24 mouse cellular contexts compared by ENCODE assay signal in genomic region chr1:153764136-153764535, GRCm38 (mm10). TPM values are rescaled to one million over a fixed set of nuclear protein-coding genes. Genes with fewer than 3 reads are reported as not detected.
DNase-seq lines count a peak whose midpoint lies in the region; ATAC-seq and TF ChIP-seq lines count a peak whose summit lies in the region.
"Had no signal": no experiment of that assay in that cellular context is flagged by ENCODE, and none has a peak within 500 bp of the region (broad histone marks: within the 10 kb centered on the region; RNA-seq: fewer than 3 reads in every experiment).

No protein-coding gene starts in this region.

- H3K4me1 ChIP-seq in intestine, postnatal 0 days (replicated peaks; ENCODE audit: control insufficient read depth, insufficient read depth, low read length), result peaks cover 5% of the 10 kb centered on the region; the same call in 1 of the 2 replicates
- no peaks in the 10 kb centered on the region for H3K4me1 ChIP-seq in intestine, embryonic 15.5 days (replicated peaks)
- peaks cover 20 to 36% of the 10 kb centered on the region in 2 experiments for H3K4me1 ChIP-seq in CH12.LX (ENCODE audit: control insufficient read depth in 1 of 2, insufficient read depth in 2 of 2)
- H3K4me1 ChIP-seq: embryonic facial prominence, embryonic 10.5 days; embryonic facial prominence, embryonic 12.5 days; forebrain, embryonic 13.5 days; forebrain, embryonic 15.5 days had no signal

- no peak; the same call in 1 of the 2 replicates for TF ChIP-seq RAD21 in CH12.LX (IDR thresholded peaks at IDR 0.05; ENCODE audit: low read depth, low read length)

- H3K27me3 ChIP-seq in intestine, postnatal 0 days (replicated peaks; ENCODE audit: control insufficient read depth, insufficient read depth, low read length), result no peaks in the 10 kb centered on the region
- no peaks in the 10 kb centered on the region for H3K27me3 ChIP-seq in intestine, embryonic 15.5 days (replicated peaks)
- no peaks in the 10 kb centered on the region for H3K27me3 ChIP-seq in CH12.LX (replicated peaks)
- H3K27me3 ChIP-seq: embryonic facial prominence, embryonic 12.5 days; forebrain, embryonic 13.5 days; forebrain, embryonic 15.5 days had no signal

- dilution Hi-C loops in CH12.LX (cut with MboI; ENCODE audit: extremely low pct_ligation_motif_present, extremely low pct_unique_long_range_greater_than_20kb, low sequenced_read_pairs), result no loop called here

- H3K4me3 ChIP-seq in intestine, postnatal 0 days (ENCODE audit: low read depth, low read length), result no peak overlapping the region
- no peak overlapping the region for H3K4me3 ChIP-seq in intestine, embryonic 15.5 days (replicated peaks)
- H3K4me3 ChIP-seq in CH12.LX (replicated peaks in 1 of 3; ENCODE audit: low read depth in 2 of 3, low read length in 2 of 3, poor library complexity in 1 of 3), result no peak overlapping the region
- H3K4me3 ChIP-seq: embryonic facial prominence, embryonic 10.5 days; embryonic facial prominence, embryonic 12.5 days; forebrain, embryonic 13.5 days; forebrain, embryonic 15.5 days had no signal

- no peak overlapping the region for H3K4me2 ChIP-seq in intestine, postnatal 0 days (replicated peaks; ENCODE audit: low read depth)
- no peak overlapping the region for H3K4me2 ChIP-seq in intestine, embryonic 15.5 days (replicated peaks)
- H3K4me2 ChIP-seq in CH12.LX (ENCODE audit: insufficient read depth, low read depth, poor library complexity, severe bottlenecking), result 0 out of 2 replicates have a peak overlapping the region, but pooled peaks have one; percentile 44
- H3K4me2 ChIP-seq: embryonic facial prominence, embryonic 12.5 days; forebrain, embryonic 13.5 days; forebrain, embryonic 15.5 days had no signal

- WGBS in intestine, postnatal 0 days, result 81% methylated on average over 11 of the region's 11 CpGs
- WGBS in intestine, embryonic 15.5 days, result 87% methylated on average over 11 of the region's 11 CpGs

- H3K9me3 ChIP-seq in intestine, postnatal 0 days (ENCODE audit: control insufficient read depth), result no peaks in the 10 kb centered on the region
- no peaks in the 10 kb centered on the region for H3K9me3 ChIP-seq in intestine, embryonic 15.5 days
- no peaks in the 10 kb centered on the region for H3K9me3 ChIP-seq in CH12.LX (replicated peaks; ENCODE audit: low read length)
- H3K9me3 ChIP-seq: embryonic facial prominence, embryonic 10.5 days; embryonic facial prominence, embryonic 12.5 days; forebrain, embryonic 13.5 days; forebrain, embryonic 15.5 days had no signal

- DNase-seq in A20 (ENCODE audit: low read depth, low spot score), result peak; percentile 47
- DNase-seq in CH12.LX (ENCODE audit: extremely low read depth), result no peak
- no peak for DNase-seq in left cerebral cortex, adult 18-20 months (ENCODE audit: low spot score in 2 of 2)
- no peak for DNase-seq in cerebellum, adult 8-10 months
- DNase-seq: adrenal gland, adult 2 months; adrenal gland, postnatal 10 days; adrenal gland, postnatal 25 days; B cell, adult 2 months; cerebellum, adult 11-12 months; cerebellum, adult 2 months; cerebellum, adult 9-11 months; cerebellum, postnatal 14 days; cerebellum, postnatal 36 days; forebrain, postnatal 0 days had no signal

- in situ Hi-C loops in CH12.LX (cut with MboI; ENCODE audit: low pct_ligation_motif_present, low pct_unique_long_range_greater_than_20kb, low sequenced_read_pairs), result no loop called here

- no peak for TF ChIP-seq EP300 in CH12.LX (IDR thresholded peaks at IDR 0.05; ENCODE audit: low read length)

- no peak overlapping the region for H3K9ac ChIP-seq in intestine, postnatal 0 days (ENCODE audit: low read depth, low read length)
- H3K9ac ChIP-seq in intestine, embryonic 15.5 days, result no peak overlapping the region
- H3K9ac ChIP-seq in CH12.LX (ENCODE audit: insufficient read depth, low read depth), result peak overlapping the region; percentile 39; the same call in 1 of the 2 replicates
- H3K9ac ChIP-seq: embryonic facial prominence, embryonic 12.5 days; forebrain, embryonic 13.5 days; forebrain, embryonic 15.5 days; forebrain, postnatal 0 days had no signal

- no peaks in the 10 kb centered on the region for H3K79me2 ChIP-seq in CH12.LX (replicated peaks; ENCODE audit: control insufficient read depth, extremely low read depth, insufficient read depth, poor library complexity, severe bottlenecking)

- TF ChIP-seq CTCF in intestine, postnatal 0 days (IDR thresholded peaks at IDR 0.05; ENCODE audit: low read depth), result 0 out of 2 replicates have a peak, but pooled peaks have one; percentile 3
- TF ChIP-seq CTCF in CH12.LX (conservative IDR thresholded peaks at IDR 0.05 in 1 of 2, IDR thresholded peaks at IDR 0.05 in 1 of 2; ENCODE audit: low read depth in 2 of 2, low read length in 2 of 2), result peak in 1 of 2 experiments; percentile 41; a peak in 2 of 4 replicates

- no peak for TF ChIP-seq POLR2A in CH12.LX (IDR thresholded peaks at IDR 0.05; ENCODE audit: low read depth, low read length)

- no peak overlapping the region for H3K27ac ChIP-seq in intestine, postnatal 0 days (ENCODE audit: low read depth, low read length)
- no peak overlapping the region for H3K27ac ChIP-seq in intestine, embryonic 15.5 days
- no peak overlapping the region for H3K27ac ChIP-seq in CH12.LX (ENCODE audit: insufficient read depth, low read depth)
- H3K27ac ChIP-seq: embryonic facial prominence, embryonic 10.5 days; embryonic facial prominence, embryonic 12.5 days; forebrain, embryonic 13.5 days; forebrain, embryonic 15.5 days had no signal

- peaks cover 39% of the 10 kb centered on the region for H3K36me3 ChIP-seq in intestine, postnatal 0 days (ENCODE audit: control insufficient read depth, insufficient read depth)
- no peaks in the 10 kb centered on the region for H3K36me3 ChIP-seq in intestine, embryonic 15.5 days
- peaks cover 12 to 41% of the 10 kb centered on the region in 2 experiments for H3K36me3 ChIP-seq in CH12.LX (replicated peaks in 1 of 2; ENCODE audit: control insufficient read depth in 1 of 2, insufficient read depth in 1 of 2, low read length in 1 of 2)

- ATAC-seq in intestine, postnatal 0 days, result no peak
- no peak for ATAC-seq in intestine, embryonic 15.5 days
- ATAC-seq: CD4-positive, CD25-positive, alpha-beta regulatory T cell, adult 4 months; forebrain, embryonic 13.5 days; forebrain, embryonic 15.5 days; forebrain, postnatal 0 days had no signal

TF ChIP-seq in CH12.LX, 34 proteins besides CTCF, POLR2A, EP300 and RAD21:
- TF ChIP-seq GABPA (IDR thresholded peaks at IDR 0.05; ENCODE audit: insufficient replicate concordance, low read depth, low read length), result no peak
- peak; percentile 33; the same call in 1 of the 2 replicates for TF ChIP-seq IRF4 (IDR thresholded peaks at IDR 0.05; ENCODE audit: low read depth, low read length)
- TF ChIP-seq ZKSCAN1 (IDR thresholded peaks at IDR 0.05; ENCODE audit: borderline replicate concordance, low read depth, low read length), result no peak
- no peak for TF ChIP-seq USF1 (IDR thresholded peaks at IDR 0.05; ENCODE audit: low read depth, low read length)
- TF ChIP-seq JUN (IDR thresholded peaks at IDR 0.05; ENCODE audit: insufficient read depth, low read depth, low read length), result no peak
- no peak for TF ChIP-seq SMC3 (IDR thresholded peaks at IDR 0.05; ENCODE audit: low read depth, low read length)
- TF ChIP-seq CHD2 (IDR thresholded peaks at IDR 0.05; ENCODE audit: low read length), result no peak
- no peak for TF ChIP-seq PAX5 (IDR thresholded peaks at IDR 0.05; ENCODE audit: low read length)
- TF ChIP-seq MAFK (IDR thresholded peaks at IDR 0.05; ENCODE audit: insufficient replicate concordance, low read length), result peak; percentile 77; the same call in 1 of the 2 replicates
- no peak for TF ChIP-seq SIN3A (IDR thresholded peaks at IDR 0.05; ENCODE audit: low read length)
- no peak for TF ChIP-seq MAX (IDR thresholded peaks at IDR 0.05; ENCODE audit: low read length)
- TF ChIP-seq POLR2AphosphoS2 (IDR thresholded peaks at IDR 0.05; ENCODE audit: low read depth, low read length), result no peak
- no peak for TF ChIP-seq ZNF384 (IDR thresholded peaks at IDR 0.05; ENCODE audit: low read depth, low read length)
TF ChIP-seq in CH12.LX: peak in this region for 2.

RNA-seq across cellular contexts. Expression of gene Rnasel, which starts 14.9 kb away (rescaled TPM):
- polyA plus RNA-seq in intestine, postnatal 0 days (2015; fragmentation: Nextera tagmentation; extraction: Ambion mirVana), result 49.9 and 57.7 TPM in 2 replicates
- 22.9 and 24.5 TPM in 2 replicates for polyA plus RNA-seq in intestine, embryonic 15.5 days (2015; fragmentation: Nextera tagmentation; extraction: Ambion mirVana)
- 7.5 and 8.4 TPM in 2 replicates for total RNA-seq in CH12.LX (2012; rRNA removed)
- 9.2 and 9.7 TPM in 2 replicates for total RNA-seq in CH12.LX (2014; rRNA removed)
- 18.8 and 19.8 TPM in 2 replicates for polyA plus RNA-seq in CH12.LX (2012; ENCODE audit: insufficient read length, low read depth)
- 10 to 100 TPM; 11.7 to 13.4 TPM for total RNA-seq in left cerebral cortex, adult 18-20 months (2021)
- total RNA-seq: ES-E14 had no signal

RNA-seq across cellular contexts. Expression of gene Rgs16, which starts 24.0 kb away (rescaled TPM):
- 2.1 and 2.4 TPM in 2 replicates for polyA plus RNA-seq in intestine, postnatal 0 days (2015; fragmentation: Nextera tagmentation; extraction: Ambion mirVana)
- polyA plus RNA-seq in intestine, embryonic 15.5 days (2015; fragmentation: Nextera tagmentation; extraction: Ambion mirVana), result 4.8 and 5.1 TPM in 2 replicates
- total RNA-seq in CH12.LX (2012; rRNA removed) (0.21 and 0.25 TPM in 2 replicates), CH12.LX (2014; rRNA removed) (0.15 TPM in 2 replicates)
- 0.26 TPM in 1 of 2 replicates, not detected in the other for polyA plus RNA-seq in CH12.LX (2012; ENCODE audit: insufficient read length, low read depth)
- 10 to 100 TPM; 10.3 to 12.6 TPM for total RNA-seq in left cerebral cortex, adult 18-20 months (2021)
- total RNA-seq: common myeloid progenitor, adult 5-6 weeks; MEL had no signal
